Mouse (Mus musculus) adrenal gland, postnatal 4 days (tissue): ENCODE results near the gene Ckap2l. TPM values are rescaled to one million over a fixed set of nuclear protein-coding genes. Genes with fewer than 3 reads are reported as not detected.

Experiments used
- DNase-seq, 2 experiments: peaks; one replicate each; pipeline ENCODE4 v3.0.0; 2021 to 2022; ENCODE audit warnings: low spot score in 2 of 2, mixed read lengths in 2 of 2
- long read RNA-seq, 2 experiments: library from polyadenylated mRNA; stranded (forward); transcript quantifications; one replicate each; pipeline ENCODE4 v2.0.0; 2021
- total RNA-seq, 2 experiments: library from RNA; stranded (reverse); gene quantifications; 2 replicates each; pipeline ENCODE4 v1.2.3; 2021

Gene Ckap2l
- 10 to 100 TPM; 16.8 to 18.1 TPM for total RNA-seq
- long read RNA-seq, experiment 1, partial matches to known transcripts = 0 of 2 reads
- long read RNA-seq, experiment 1, other reads (novel, unspliced or antisense) = 2 of 2 reads
- long read RNA-seq, experiment 2, partial matches to known transcripts = 0 of 6 reads
- long read RNA-seq, experiment 2, other reads (novel, unspliced or antisense) = 3 of 6 reads

DNA sequence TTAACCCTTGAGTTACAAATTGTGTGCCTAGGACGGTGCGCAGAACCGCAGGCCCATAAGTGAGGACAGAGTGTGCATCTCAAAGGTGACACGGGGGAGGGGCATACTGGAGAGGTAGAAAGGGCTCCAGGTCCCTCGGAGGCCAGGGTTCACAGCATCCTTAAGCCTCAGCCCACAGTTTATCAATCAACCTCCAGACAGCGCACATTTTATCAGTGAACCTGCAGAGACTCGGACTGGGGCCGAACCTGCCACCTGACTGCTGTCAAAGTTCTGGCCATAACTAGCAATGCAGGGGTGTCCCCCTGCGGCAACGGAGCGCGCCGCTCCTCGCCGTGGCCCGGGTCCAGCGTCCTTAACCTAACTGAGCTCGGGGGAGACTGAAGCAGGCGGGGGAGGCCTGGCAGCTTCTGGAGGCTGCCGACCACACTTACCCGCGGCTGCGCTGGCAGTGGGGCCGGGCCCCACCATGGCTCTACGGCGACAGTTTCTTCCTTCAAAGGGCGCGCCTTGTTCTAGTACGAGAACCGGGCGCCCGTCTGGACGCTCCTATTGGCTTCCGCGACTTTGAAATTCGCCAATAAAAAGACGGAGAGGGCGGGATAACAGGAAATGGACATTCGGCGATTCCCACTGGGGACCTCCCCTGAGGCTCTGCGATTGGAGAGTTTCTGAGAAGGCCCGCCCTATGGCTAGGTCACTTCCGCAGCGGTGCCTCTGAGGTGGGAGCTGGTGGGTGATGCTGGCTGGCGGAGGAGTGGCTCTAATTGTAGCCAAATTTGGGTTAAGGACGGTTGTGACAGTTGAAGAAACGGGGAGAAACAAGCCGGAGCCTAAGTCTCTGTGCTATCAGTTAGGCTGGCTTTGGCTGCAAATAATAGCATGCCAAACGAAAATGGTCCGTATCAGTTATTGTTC lies at the start of gene Ckap2l:
Gene Ckap2l, minus strand, starts transcription at position 542 of the 918 bp plus-strand sequence.
- DNase-seq = peak; percentile 84 to 93

DNA sequence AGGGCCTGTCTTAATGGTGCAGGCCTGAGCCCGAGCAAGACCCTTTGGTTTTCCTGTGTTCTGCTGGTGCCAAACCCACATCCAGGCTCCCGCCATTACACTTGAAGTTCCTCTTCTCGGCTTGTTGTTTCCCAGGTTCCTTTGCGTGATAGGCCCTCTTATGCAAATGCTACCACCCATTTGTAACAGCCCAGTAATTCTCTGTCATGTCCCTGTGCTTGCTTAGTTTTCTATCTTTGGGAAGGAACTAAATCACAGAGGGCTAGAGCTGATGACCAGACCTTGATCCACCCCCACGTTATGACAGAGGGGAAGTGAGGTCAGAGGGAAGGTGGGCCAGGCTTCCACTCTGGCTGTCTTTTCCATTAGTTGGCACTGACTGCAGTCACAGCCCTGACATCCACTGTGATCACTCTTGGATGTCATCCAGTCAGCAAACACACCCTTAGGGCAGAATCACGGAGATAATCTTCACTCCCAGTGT lies 41.2 kb upstream of the Ckap2l start:
- no peak for DNase-seq

DNA sequence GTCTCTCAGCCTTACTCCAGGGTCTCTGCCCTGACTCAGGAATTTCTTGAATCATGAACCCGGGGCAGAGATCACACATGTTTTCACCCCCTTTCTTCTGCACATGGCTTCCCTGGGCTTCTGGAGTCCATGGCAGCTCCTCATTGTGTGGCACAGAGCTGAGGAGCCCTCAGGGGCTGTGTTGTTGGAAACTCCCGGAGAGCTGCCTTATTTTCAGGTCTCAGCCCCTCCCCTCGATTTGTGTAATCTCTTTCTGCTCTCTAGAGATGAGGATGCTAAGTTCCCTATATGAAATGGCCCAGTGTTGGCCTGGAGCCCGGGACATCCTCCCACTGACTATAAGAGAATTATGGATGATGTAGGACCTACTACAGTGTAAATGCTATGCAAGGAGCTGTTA lies 36.5 kb upstream of the Ckap2l start:
- DNase-seq = no peak

- no peak for DNase-seq
Observed at GRCm38 (mm10) chr2:129330540-129330939, 33.5 kb upstream of the Ckap2l start.

GRCm38 (mm10) chr2:129330024-129330423 lies 33.0 kb upstream of the Ckap2l start:
- no peak for DNase-seq

GRCm38 (mm10) chr2:129328238-129328637 lies 31.2 kb upstream of the Ckap2l start:
- no peak for DNase-seq

- DNase-seq = no peak
Observed at GRCm38 (mm10) chr2:129324216-129324615, 27.2 kb upstream of the Ckap2l start.

GRCm38 (mm10) chr2:129322117-129322635 lies 25.2 kb upstream of the Ckap2l start:
- no peak for DNase-seq

- no peak for DNase-seq
Observed at GRCm38 (mm10) chr2:129320033-129320605, 23.1 kb upstream of the Ckap2l start.

DNA sequence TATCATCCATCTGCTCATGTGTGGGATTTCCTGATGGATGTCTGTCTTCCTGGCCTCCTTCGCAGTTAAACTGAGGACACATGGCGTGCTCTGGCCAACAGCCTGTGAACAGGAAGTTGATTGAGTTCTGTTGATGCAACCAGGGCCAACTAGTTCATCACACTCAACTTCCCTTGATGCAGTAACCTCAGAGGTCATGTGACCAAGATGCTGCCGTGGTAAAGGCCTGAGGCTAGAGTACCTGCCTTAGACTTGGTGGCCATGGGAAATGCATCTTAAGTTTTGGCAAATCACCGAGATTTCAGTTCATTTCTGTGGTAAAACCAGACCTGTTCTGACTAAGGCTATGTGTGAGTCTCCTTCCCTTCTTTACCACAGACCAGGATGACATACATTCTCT lies 18.8 kb upstream of the Ckap2l start:
- no peak for DNase-seq

GRCm38 (mm10) chr2:129314880-129315279 lies 17.9 kb upstream of the Ckap2l start:
- no peak for DNase-seq

GRCm38 (mm10) chr2:129313934-129314333 lies 16.9 kb upstream of the Ckap2l start:
- DNase-seq = no peak

- DNase-seq = no peak
Observed at GRCm38 (mm10) chr2:129309836-129310235, 12.8 kb upstream of the Ckap2l start, which contains the start of gene Il1a. TSS of gene Il1a (minus strand) at chr2:129309972.

DNA sequence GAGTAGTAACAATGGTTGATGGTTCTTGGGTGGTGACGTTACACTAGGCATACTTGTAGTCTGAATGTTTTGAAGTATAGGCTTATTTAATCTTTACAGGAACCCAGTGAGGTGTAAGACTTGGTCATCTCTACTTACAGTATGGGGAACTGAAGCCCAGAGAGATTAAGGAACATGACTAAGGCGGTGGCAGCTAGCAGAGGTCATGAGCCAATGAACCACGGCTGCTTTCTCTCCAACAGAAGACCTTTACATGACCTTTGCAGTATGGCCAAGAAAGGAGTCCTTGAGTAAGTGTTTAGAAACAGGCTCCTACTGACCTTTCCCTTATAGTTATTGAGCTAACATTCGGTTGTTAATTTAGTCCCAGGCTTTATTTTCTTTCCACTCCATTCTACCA lies 9.0 kb upstream of the Ckap2l start:
- no peak for DNase-seq

DNA sequence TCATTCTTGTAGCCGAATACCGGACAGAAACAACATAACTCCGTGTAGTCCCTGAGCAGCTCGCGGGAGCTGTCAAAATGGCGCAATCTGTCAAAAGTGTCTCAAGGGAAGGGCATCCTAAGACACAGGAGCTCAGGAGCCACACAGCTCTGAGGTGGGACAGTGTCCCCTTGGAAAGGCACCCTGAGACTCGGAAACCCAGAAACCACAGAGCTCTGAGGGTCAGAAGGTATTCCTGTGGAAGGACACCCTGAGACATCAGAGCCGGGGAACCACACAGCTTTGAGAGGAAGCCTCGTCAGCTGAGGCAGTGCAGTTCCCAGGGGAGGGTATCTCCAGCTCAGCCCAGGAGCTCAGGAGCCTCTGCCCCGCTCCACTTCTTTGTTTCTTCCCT lies 574 bp upstream of the Ckap2l start:
- no peak for DNase-seq

- no peak for DNase-seq
Observed at GRCm38 (mm10) chr2:129296086-129296485, 926 bp downstream of the Ckap2l start.

DNA sequence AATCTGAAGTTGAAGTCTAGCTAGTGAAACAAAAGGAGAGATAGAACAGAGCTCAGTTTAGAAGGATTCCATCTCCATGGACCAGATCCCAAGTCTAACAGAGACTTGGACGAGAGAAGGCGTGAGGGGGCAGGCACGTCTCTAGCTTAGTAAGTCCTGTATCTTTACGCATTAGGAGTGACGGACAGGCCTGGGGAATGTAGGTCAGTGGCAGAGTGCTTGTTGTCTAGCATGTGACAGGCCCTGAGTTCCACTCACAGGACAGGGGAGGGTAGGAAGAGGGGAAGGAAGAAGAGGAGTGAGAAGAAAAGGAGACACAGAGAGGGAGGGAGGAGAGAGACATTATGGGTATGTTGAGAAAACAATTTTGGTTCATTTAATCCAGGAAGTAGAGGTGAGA lies 1.9 kb downstream of the Ckap2l start:
- no peak for DNase-seq

- no peak for DNase-seq
Observed at GRCm38 (mm10) chr2:129273823-129274222, 23.2 kb downstream of the Ckap2l start.

GRCm38 (mm10) chr2:129270621-129271020 lies 26.4 kb downstream of the Ckap2l start:
- DNase-seq = no peak

GRCm38 (mm10) chr2:129269986-129270385 lies 27.0 kb downstream of the Ckap2l start:
- no peak for DNase-seq

DNA sequence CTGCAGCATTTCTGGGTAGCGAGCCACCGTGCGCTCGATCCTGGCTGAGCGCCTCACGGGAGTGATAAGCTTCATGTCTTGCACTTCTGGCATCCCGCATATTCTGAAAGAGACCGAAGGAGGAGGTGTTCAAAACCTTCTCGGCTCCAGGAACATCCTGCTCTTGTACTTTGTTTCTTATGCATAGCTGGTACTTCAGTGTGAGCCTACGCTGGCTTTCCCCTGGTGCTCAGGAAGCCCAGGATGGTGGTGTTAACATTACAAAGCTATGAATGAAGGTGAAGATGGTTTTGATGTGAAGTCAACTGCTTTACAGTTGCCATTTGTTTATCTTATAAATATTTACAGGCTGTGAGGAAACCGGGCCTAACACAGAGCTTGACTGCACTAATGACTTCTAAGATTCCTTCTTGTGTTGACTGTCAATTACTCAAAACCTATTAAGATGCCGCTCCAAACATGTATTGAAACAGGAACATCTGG lies 27.8 kb downstream of the Ckap2l start:
- no peak for DNase-seq

- no peak for DNase-seq
Observed at GRCm38 (mm10) chr2:129267738-129268137, 29.3 kb downstream of the Ckap2l start.
